Mouse (Mus musculus) ES-E14 (cell line): ENCODE data around the gene Ccdc103. TPM values are rescaled to one million over a fixed set of nuclear protein-coding genes. Genes with fewer than 3 reads are reported as not detected.

Experiments used
- DNase-seq: peaks from one replicate; pipeline ENCODE4 v3.0.0-alpha.2; 2013; ENCODE audit warnings: low read depth, low spot score
- H3K27ac ChIP-seq: 2 replicates; pipeline ENCODE4 v1.5.1; 2012; ENCODE audit warnings: low read depth, mild to moderate bottlenecking, low read length, moderate library complexity, mixed read lengths; ENCODE audit not compliant: poor library complexity, insufficient read depth, severe bottlenecking
- H3K36me3 ChIP-seq: 2 replicates; pipeline ENCODE4 v1.6.1; 2012; ENCODE audit warnings: mild to moderate bottlenecking, low read length, moderate library complexity, mixed read lengths; ENCODE audit not compliant: control insufficient read depth, poor library complexity, insufficient read depth, severe bottlenecking
- H3K4me1 ChIP-seq, 2 experiments: fragments of 150-350 bp in 1 of 2; sonication (generic) in 1 of 2; 2 replicates each; pipeline ENCODE4 v1.6.1; 2012; ENCODE audit warnings: low read length in 2 of 2, mild to moderate bottlenecking in 1 of 2, mixed read lengths in 1 of 2; ENCODE audit not compliant: control insufficient read depth in 2 of 2, insufficient read depth in 2 of 2, poor library complexity in 1 of 2
- H3K4me3 ChIP-seq, 2 experiments: fragments of 150-350 bp in 1 of 2; sonication (generic) in 1 of 2; 2 replicates each; pipeline ENCODE4 v1.5.1; 2012; ENCODE audit warnings: low read length in 2 of 2, low read depth in 1 of 2, mild to moderate bottlenecking in 1 of 2, mixed read lengths in 1 of 2; ENCODE audit not compliant: insufficient read depth in 1 of 2, poor library complexity in 1 of 2, severe bottlenecking in 1 of 2
- H3K9ac ChIP-seq: 2 replicates; pipeline ENCODE4 v1.6.1; 2012; ENCODE audit warnings: low read depth, mild to moderate bottlenecking, low read length, mixed read lengths; ENCODE audit not compliant: poor library complexity, insufficient read depth, severe bottlenecking
- H3K9me3 ChIP-seq: fragments of 150-350 bp; sonication (generic); 2 replicates; pipeline ENCODE4 v1.6.1; 2012; ENCODE audit warnings: low read depth, mild to moderate bottlenecking, low read length; ENCODE audit not compliant: control insufficient read depth, insufficient read depth
- CHD2 ChIP-seq: IDR thresholded peaks from 2 replicates; pipeline ENCODE4 v1.6.1; 2014; ENCODE audit warnings: mild to moderate bottlenecking, low read depth, low read length, inconsistent platforms
- HCFC1 ChIP-seq: IDR thresholded peaks from 2 replicates; pipeline ENCODE4 v1.6.1; 2012; ENCODE audit warnings: low read length, inconsistent platforms, borderline replicate concordance; ENCODE audit not compliant: insufficient read depth
- MAFK ChIP-seq: IDR thresholded peaks from 2 replicates; pipeline ENCODE4 v1.6.1; 2014; ENCODE audit warnings: mild to moderate bottlenecking, low read depth, low read length, inconsistent platforms; ENCODE audit not compliant: insufficient read depth
- ZC3H11A ChIP-seq: IDR thresholded peaks from 2 replicates; pipeline ENCODE4 v1.6.1; 2012; ENCODE audit warnings: low read depth, mild to moderate bottlenecking, inconsistent platforms, low read length, borderline replicate concordance
- ZNF384 ChIP-seq: IDR thresholded peaks from 2 replicates; pipeline ENCODE4 v1.6.1; 2012; ENCODE audit warnings: low read depth, low read length, inconsistent platforms
- in situ Hi-C, 2 experiments: fragments of 600-800 bp; cut with MboI; formaldehyde crosslinking; loops; one replicate each; pipeline ENCODE4 v1.15.1; 2025; ENCODE audit warnings: low sequenced_read_pairs in 2 of 2, inconsistent platforms in 1 of 2; ENCODE audit not compliant: unreplicated experiment in 2 of 2
- total RNA-seq: library from RNA; depleted of rRNA; stranded (reverse); fragments of 300-350 nt; gene quantifications from 2 replicates; pipeline ENCODE4 v1.2.3, GENCODE M21; 2012; rRNA removed

Ccdc103 gene
- total RNA-seq, 1 experiment, result 1.1 TPM

- Histone ChIP-seq H3K9me3 (no peaks in the 10 kb centered on the region), H3K9ac (no peak overlapping the region), H3K27ac (no peak overlapping the region), H3K4me1 (no peaks in the 10 kb centered on the region; a peak in 1 of 4 replicates), H3K4me3 (no peak overlapping the region), H3K36me3 (peaks cover 47% of the 10 kb centered on the region)
- TF ChIP-seq HCFC1 (no peak), ZC3H11A (no peak), ZNF384 (no peak), CHD2 (no peak), MAFK (no peak)
- in situ Hi-C loops, result no loop called here
- no peak for DNase-seq
These were observed 37.1 kb downstream of the Ccdc103 start for GRCm38 (mm10) chr11:102918077-102918476.

GRCm38 (mm10) chr11:102921491-102921890 lies 40.5 kb downstream of the Ccdc103 start:
- Histone ChIP-seq H3K36me3 (peaks cover 14% of the 10 kb centered on the region; the same call in 1 of the 2 replicates), H3K9ac (no peak overlapping the region), H3K9me3 (no peaks in the 10 kb centered on the region), H3K4me1 (peaks cover 0 to 1% of the 10 kb centered on the region in 2 experiments; a peak in 1 of 4 replicates), H3K4me3 (no peak overlapping the region), H3K27ac (no peak overlapping the region)
- in situ Hi-C loops, result no loop called here
- DNase-seq, result no peak
- TF ChIP-seq HCFC1, result no peak
- TF ChIP-seq ZC3H11A, result no peak
- no peak for TF ChIP-seq ZNF384
- no peak for TF ChIP-seq MAFK
- TF ChIP-seq CHD2, result no peak

GRCm38 (mm10) chr11:102924557-102925350 lies 43.8 kb downstream of the Ccdc103 start, which contains the start of gene Kif18b:
Gene Kif18b (minus strand): TSS chr11:102925124.
- H3K9me3 ChIP-seq, result no peaks in the 10 kb centered on the region
- in situ Hi-C loops, result no loop called here
- TF ChIP-seq HCFC1, result no peak
- no peak for TF ChIP-seq ZNF384
- TF ChIP-seq CHD2, result peak; percentile 70; the same call in 1 of the 2 replicates
- no peak for TF ChIP-seq ZC3H11A

GRCm38 (mm10) chr11:102925351-102925717 lies 44.3 kb downstream of the Ccdc103 start:
- in situ Hi-C loops, result no loop called here
- Histone ChIP-seq H3K4me3 (peak overlapping the region; percentile 80 to 95), H3K36me3 (peaks cover 14% of the 10 kb centered on the region; the same call in 1 of the 2 replicates), H3K9ac (peak overlapping the region; percentile 87), H3K4me1 (peaks cover 0 to 1% of the 10 kb centered on the region in 2 experiments; a peak in 1 of 4 replicates), H3K9me3 (no peaks in the 10 kb centered on the region), H3K27ac (peak overlapping the region; percentile 99)
- no peak for TF ChIP-seq ZC3H11A
- 0 out of 2 replicates have a peak, but pooled peaks have one; percentile 7 for TF ChIP-seq ZNF384
- peak; percentile 73 for DNase-seq

More at GRCm38 (mm10) chr11:102924557-102925350, 43.8 kb downstream of the Ccdc103 start, which contains the start of gene Kif18b:
- Histone ChIP-seq H3K4me3 (peak within 1 kb of the TSS; percentile 90 to 95), H3K27ac (peak within 1 kb of the TSS; percentile 99), H3K9ac (peak within 1 kb of the TSS; percentile 94), H3K36me3 (peaks cover 14% of the 10 kb centered on the region; the same call in 1 of the 2 replicates), H3K4me1 (peaks cover 0 to 1% of the 10 kb centered on the region in 2 experiments; a peak in 1 of 4 replicates)
- DNase-seq, result peak; percentile 99

- Histone ChIP-seq H3K9me3 (no peaks in the 10 kb centered on the region), H3K4me1 (0 out of 4 replicates have a peak, but pooled peaks cover 0 to 1% of the 10 kb centered on the region in 2 experiments), H3K36me3 (no peaks in the 10 kb centered on the region), H3K27ac (no peak overlapping the region), H3K4me3 (no peak overlapping the region), H3K9ac (no peak overlapping the region)
- DNase-seq, result no peak
- in situ Hi-C loops, result no loop called here
- TF ChIP-seq MAFK (no peak), ZNF384 (no peak), CHD2 (no peak), ZC3H11A (no peak), HCFC1 (no peak)
These were observed 49.7 kb downstream of the Ccdc103 start for GRCm38 (mm10) chr11:102930672-102931071.

Other genes starting within 250 kb of the Ccdc103 start
- 9.0 and 9.8 TPM in 2 replicates for gene Meioc, start 217.5 kb upstream of the Ccdc103 start, total RNA-seq
- gene Ccdc43, start 183.4 kb upstream of the Ccdc103 start, total RNA-seq, result 40.5 and 53.7 TPM in 2 replicates
- 1.7 and 2.5 TPM in 2 replicates for gene Adam11, start 119.8 kb upstream of the Ccdc103 start, total RNA-seq
- gene Gjc1, start 61.5 kb upstream of the Ccdc103 start, total RNA-seq, result 74.8 and 77.1 TPM in 2 replicates
- gene Higd1b, start 45.4 kb upstream of the Ccdc103 start, total RNA-seq, result 1.0 TPM in 1 of 2 replicates, not detected in the other
- gene Eftud2, start 219 bp upstream of the Ccdc103 start, total RNA-seq, result 161 and 198 TPM in 2 replicates
- not detected in 2 replicates for gene Fam187a, start 4.0 kb downstream of the Ccdc103 start, total RNA-seq
- 0.36 and 0.42 TPM in 2 replicates for gene Gfap, start 19.7 kb downstream of the Ccdc103 start, total RNA-seq
- 38.4 and 51.0 TPM in 2 replicates for gene Kif18b, start 43.9 kb downstream of the Ccdc103 start, total RNA-seq
- 3.3 and 3.7 TPM in 2 replicates for gene C1ql1, start 65.5 kb downstream of the Ccdc103 start, total RNA-seq
- 57.1 and 61.0 TPM in 2 replicates for gene Nmt1, start 147.0 kb downstream of the Ccdc103 start, total RNA-seq
- 32.1 and 43.7 TPM in 2 replicates for gene Dcakd, start 147.1 kb downstream of the Ccdc103 start, total RNA-seq
- gene Plcd3, start 220.5 kb downstream of the Ccdc103 start, total RNA-seq, result 8.0 and 13.2 TPM in 2 replicates
- 14.0 and 19.7 TPM in 2 replicates for gene Acbd4, start 220.5 kb downstream of the Ccdc103 start, total RNA-seq
- 20.0 and 29.1 TPM in 2 replicates for gene Hexim1, start 235.0 kb downstream of the Ccdc103 start, total RNA-seq